Mouse (Mus musculus) thymus, adult 2 months (tissue): ENCODE measurements around the gene Proser3.

Experiments
- CTCF ChIP-seq: fragments of 200-500 bp; IDR thresholded peaks from 2 replicates; pipeline ENCODE4 v1.5.1; 2012; ENCODE audit warnings: mild to moderate bottlenecking, control low read depth, low read length, moderate library complexity, borderline replicate concordance; ENCODE audit not compliant: control insufficient read depth, poor library complexity, insufficient read depth; ENCODE audit errors: extremely low read depth
- POLR2A ChIP-seq: fragments of 200-500 bp; IDR thresholded peaks from 2 replicates; pipeline ENCODE4 v1.6.1; 2012; ENCODE audit warnings: mild to moderate bottlenecking, low read length, control low read depth, moderate library complexity; ENCODE audit not compliant: control insufficient read depth, poor library complexity, insufficient read depth; ENCODE audit errors: extremely low read depth

GRCm38 (mm10) chr7:30581547-30581946 is 29.4 kb upstream of the Proser3 start:
- no peak for TF ChIP-seq POLR2A
- TF ChIP-seq CTCF, result no peak
